Mouse (Mus musculus) kidney, embryonic 16.5 days (tissue): Measurements from ENCODE around the gene Foxo3. TPM values are rescaled to one million over a fixed set of nuclear protein-coding genes. Genes with fewer than 3 reads are reported as not detected.

ENCODE experiments used
- ATAC-seq: fragments of 200-750 bp; cut with Nextera tagmentation; 2 replicates; pipeline ENCODE4 v1.8.0; 2017; ENCODE audit warnings: moderate TSS enrichment; ENCODE audit not compliant: low FRiP score, low TSS enrichment
- H3K27ac ChIP-seq: fragments of 300-500 bp; sonication (generic); 2 replicates; pipeline ENCODE4 v1.5.1; 2014; ENCODE audit warnings: low read length
- H3K27me3 ChIP-seq: fragments of 300-500 bp; sonication (generic); 2 replicates; pipeline ENCODE4 v1.6.1; 2014; ENCODE audit warnings: low read length, control low read depth, mixed read lengths; ENCODE audit not compliant: insufficient read depth
- H3K36me3 ChIP-seq: fragments of 300-500 bp; sonication (generic); 2 replicates; pipeline ENCODE4 v1.6.1; 2014; ENCODE audit warnings: low read length, control low read depth, mixed read lengths; ENCODE audit not compliant: insufficient read depth
- H3K4me1 ChIP-seq: fragments of 300-500 bp; sonication (generic); 2 replicates; pipeline ENCODE4 v1.6.1; 2014; ENCODE audit warnings: low read length, control low read depth, mixed read lengths; ENCODE audit not compliant: insufficient read depth
- H3K4me2 ChIP-seq: fragments of 300-500 bp; sonication (generic); replicated peaks from 2 replicates; pipeline ENCODE4 v1.6.1; 2014; ENCODE audit warnings: low read depth, low read length
- H3K4me3 ChIP-seq: fragments of 300-500 bp; sonication (generic); 2 replicates; pipeline ENCODE4 v1.5.1; 2014; ENCODE audit warnings: mild to moderate bottlenecking, low read length
- H3K9ac ChIP-seq: fragments of 300-500 bp; sonication (generic); replicated peaks from 2 replicates; pipeline ENCODE4 v1.6.1; 2014; ENCODE audit warnings: low read length
- H3K9me3 ChIP-seq: fragments of 300-500 bp; sonication (generic); 2 replicates; pipeline ENCODE4 v1.6.1; 2016; ENCODE audit warnings: low read length, control low read depth
- WGBS: fragments of 180-500 bp; shearing (Covaris S2); extraction: QIAGEN DNeasy Blood & Tissue Kit; methylation state at CpG from one replicate; pipeline ENCODE4 v1.1.7; 2014; 5-methylcytosine and 5-hydroxymethylcytosine counted together
- polyA plus RNA-seq: library from polyadenylated mRNA; unstranded; fragments of >200 nt; fragmentation: Nextera tagmentation; extraction: Ambion mirVana; gene quantifications from 2 replicates; pipeline ENCODE4 v1.2.1, GENCODE M21; 2015

Foxo3 gene
- polyA plus RNA-seq, 1 experiment from 2014 or later = 5.9 TPM

DNA sequence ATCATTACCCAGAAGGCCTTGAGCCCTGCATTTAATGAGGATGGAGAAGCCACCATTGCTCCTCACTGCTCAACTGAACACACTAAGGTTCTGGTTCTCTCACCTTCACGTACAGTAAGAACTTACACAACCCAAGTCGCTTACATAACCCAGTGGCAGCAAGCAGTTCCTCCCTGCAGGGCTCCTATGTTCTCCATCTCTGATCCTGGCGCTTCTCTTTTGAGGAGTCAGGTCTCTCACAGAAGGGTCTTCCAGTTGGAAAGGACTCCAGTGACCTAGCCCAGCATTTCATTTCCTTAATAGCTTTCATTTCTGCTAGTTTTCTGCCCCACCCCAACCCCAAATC, 31.3 kb downstream of the Foxo3 start:
- 89% methylated on average over 3 of the region's 3 CpGs for WGBS
- ATAC-seq = no peak
- Histone ChIP-seq H3K36me3 (no peaks in the 10 kb centered on the region), H3K9ac (no peak overlapping the region), H3K4me3 (no peak overlapping the region), H3K4me1 (peaks cover 41% of the 10 kb centered on the region), H3K4me2 (no peak overlapping the region), H3K27me3 (no peaks in the 10 kb centered on the region), H3K27ac (no peak overlapping the region), H3K9me3 (no peaks in the 10 kb centered on the region)

DNA sequence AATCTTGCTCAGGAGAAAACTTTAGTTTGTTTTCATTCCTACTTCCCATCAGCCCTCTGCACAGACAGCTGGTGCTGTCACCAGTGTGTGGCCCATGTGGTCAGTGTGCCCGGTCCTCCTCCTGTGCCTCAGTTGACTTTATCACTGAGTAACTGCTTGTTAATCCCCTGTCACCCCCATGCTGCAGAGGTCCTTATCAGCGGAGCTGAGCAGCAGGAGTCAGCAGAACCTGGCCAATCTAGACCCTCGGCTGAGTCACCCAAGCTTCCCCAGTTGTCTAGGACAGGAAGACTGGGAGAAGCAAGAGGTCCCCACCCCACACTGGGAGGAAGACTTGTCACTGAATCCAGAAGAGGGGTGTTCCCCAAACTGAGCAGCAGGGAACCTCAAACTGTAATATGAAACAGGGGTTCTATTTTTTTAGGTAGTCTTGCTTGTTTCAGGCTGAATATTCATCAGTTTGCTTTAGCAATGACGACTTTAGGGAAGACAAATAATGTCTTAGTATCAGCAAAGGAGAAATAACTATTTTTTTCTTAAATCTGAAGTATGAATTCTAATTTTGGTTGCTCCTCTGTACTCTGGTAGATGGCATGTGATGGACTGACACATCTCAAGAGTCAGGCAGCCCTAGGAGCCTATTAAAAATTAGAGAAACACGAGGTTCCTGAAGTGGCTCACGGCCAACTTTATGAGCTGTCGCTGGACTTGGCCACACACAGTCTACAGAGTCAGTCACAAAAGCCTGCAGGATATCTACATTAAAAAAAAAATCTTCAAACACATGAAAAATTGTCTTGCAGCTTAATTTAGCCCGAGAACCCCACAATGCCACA, 31.9 kb downstream of the Foxo3 start:
- Histone ChIP-seq H3K4me1 (peaks cover 35% of the 10 kb centered on the region), H3K9me3 (no peaks in the 10 kb centered on the region), H3K9ac (no peak overlapping the region), H3K27me3 (no peaks in the 10 kb centered on the region), H3K36me3 (no peaks in the 10 kb centered on the region), H3K27ac (no peak overlapping the region), H3K4me2 (no peak overlapping the region), H3K4me3 (no peak overlapping the region)
- 65% methylated on average over 8 of the region's 8 CpGs for WGBS
- ATAC-seq = no peak

DNA sequence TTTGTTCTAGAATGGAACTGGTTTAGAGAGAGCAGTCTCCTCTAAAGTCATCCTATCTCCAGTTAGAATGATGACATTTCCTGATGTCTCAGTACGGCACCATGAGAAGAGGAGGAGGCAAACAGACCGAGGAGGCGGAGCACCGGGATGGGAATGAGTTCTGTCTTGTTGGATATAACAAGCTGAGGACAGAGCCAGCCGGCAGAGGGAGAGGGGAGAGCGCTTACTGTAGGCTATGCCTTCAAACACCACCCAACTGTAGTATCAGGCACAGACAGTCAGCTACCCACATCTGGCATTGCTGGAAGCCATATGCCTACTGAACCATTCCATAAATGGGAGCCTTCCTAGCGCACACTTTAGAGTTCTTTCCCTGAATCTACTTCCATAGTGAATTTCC, 32.6 kb downstream of the Foxo3 start:
- no peaks in the 10 kb centered on the region for H3K9me3 ChIP-seq
- H3K4me2 ChIP-seq = no peak overlapping the region
- no peak overlapping the region for H3K27ac ChIP-seq
- no peak overlapping the region for H3K4me3 ChIP-seq
- no peak overlapping the region for H3K9ac ChIP-seq
- H3K27me3 ChIP-seq = no peaks in the 10 kb centered on the region
- no peaks in the 10 kb centered on the region for H3K36me3 ChIP-seq
- ATAC-seq = no peak
- WGBS = 89% methylated on average over 7 of the region's 7 CpGs
- peaks cover 33% of the 10 kb centered on the region for H3K4me1 ChIP-seq

DNA sequence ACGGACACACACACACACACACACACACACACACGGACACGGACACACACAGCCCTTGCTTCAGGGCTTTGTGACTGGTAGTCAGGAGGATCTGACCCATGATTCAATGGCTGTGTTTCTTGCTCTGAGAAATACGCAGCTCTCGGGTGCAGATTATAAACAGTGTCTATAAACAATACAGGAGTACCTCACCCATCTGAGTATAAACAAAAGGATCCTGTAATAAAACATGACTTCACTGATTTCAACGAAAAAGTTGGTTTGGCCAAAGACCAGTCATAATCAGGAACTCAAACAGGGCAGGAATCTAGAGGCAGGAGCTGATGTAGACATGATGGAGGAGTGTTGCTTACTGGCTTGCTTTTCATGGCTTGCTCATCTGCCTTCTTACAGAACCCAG, 34.1 kb downstream of the Foxo3 start:
- Histone ChIP-seq H3K4me1 (peaks cover 22% of the 10 kb centered on the region), H3K4me3 (no peak overlapping the region), H3K36me3 (no peaks in the 10 kb centered on the region), H3K9ac (no peak overlapping the region), H3K4me2 (no peak overlapping the region), H3K9me3 (no peaks in the 10 kb centered on the region), H3K27ac (no peak overlapping the region), H3K27me3 (no peaks in the 10 kb centered on the region)
- ATAC-seq = no peak
- 91% methylated on average over 6 of the region's 6 CpGs for WGBS

DNA sequence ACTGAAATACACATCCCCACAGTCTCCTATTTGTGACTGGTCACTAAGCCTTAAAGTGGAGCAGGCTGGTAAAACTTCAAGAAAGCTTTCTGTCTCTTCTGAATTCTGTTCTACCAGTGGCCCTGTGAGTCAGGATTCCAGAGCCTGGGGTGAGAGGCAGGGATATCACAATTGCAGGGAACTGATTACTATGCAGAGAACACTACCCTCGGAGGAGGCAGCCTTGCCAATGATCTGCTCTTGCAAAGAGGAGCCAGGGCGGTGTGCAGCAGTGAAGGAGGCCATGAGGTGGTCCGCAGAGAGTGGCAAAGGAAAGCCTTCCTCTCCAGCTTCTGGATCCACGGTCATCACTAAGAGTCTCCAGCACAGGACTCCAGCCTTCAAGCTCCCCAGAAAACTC, 34.8 kb downstream of the Foxo3 start:
- Histone ChIP-seq H3K36me3 (no peaks in the 10 kb centered on the region), H3K27ac (no peak overlapping the region), H3K9me3 (no peaks in the 10 kb centered on the region), H3K4me2 (no peak overlapping the region), H3K9ac (no peak overlapping the region), H3K4me3 (no peak overlapping the region), H3K27me3 (no peaks in the 10 kb centered on the region), H3K4me1 (peaks cover 16% of the 10 kb centered on the region; the same call in 1 of the 2 replicates)
- no peak for ATAC-seq
- 81% methylated on average over 4 of the region's 4 CpGs for WGBS

DNA sequence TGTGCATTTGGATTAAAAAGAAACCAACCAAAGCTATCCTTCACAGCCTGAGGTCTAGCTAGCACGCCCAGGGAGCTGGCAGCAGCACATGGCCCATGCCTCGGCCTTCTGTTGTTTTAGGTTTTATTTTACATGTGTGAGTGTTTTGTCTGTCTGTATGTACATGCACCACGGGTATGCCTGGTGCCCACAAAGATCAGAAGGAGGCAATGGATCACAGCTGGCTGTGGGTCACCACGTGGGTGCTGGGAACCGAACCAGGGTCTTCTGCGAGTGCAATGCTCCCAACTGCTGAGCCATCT, 36.8 kb downstream of the Foxo3 start:
- Histone ChIP-seq H3K9me3 (no peaks in the 10 kb centered on the region), H3K36me3 (no peaks in the 10 kb centered on the region), H3K9ac (no peak overlapping the region), H3K27ac (no peak overlapping the region), H3K4me2 (no peak overlapping the region), H3K4me1 (0 out of 2 replicates have a peak, but pooled peaks cover 9% of the 10 kb centered on the region), H3K27me3 (no peaks in the 10 kb centered on the region), H3K4me3 (no peak overlapping the region)
- 91% methylated on average over 6 of the region's 6 CpGs for WGBS
- ATAC-seq = no peak

DNA sequence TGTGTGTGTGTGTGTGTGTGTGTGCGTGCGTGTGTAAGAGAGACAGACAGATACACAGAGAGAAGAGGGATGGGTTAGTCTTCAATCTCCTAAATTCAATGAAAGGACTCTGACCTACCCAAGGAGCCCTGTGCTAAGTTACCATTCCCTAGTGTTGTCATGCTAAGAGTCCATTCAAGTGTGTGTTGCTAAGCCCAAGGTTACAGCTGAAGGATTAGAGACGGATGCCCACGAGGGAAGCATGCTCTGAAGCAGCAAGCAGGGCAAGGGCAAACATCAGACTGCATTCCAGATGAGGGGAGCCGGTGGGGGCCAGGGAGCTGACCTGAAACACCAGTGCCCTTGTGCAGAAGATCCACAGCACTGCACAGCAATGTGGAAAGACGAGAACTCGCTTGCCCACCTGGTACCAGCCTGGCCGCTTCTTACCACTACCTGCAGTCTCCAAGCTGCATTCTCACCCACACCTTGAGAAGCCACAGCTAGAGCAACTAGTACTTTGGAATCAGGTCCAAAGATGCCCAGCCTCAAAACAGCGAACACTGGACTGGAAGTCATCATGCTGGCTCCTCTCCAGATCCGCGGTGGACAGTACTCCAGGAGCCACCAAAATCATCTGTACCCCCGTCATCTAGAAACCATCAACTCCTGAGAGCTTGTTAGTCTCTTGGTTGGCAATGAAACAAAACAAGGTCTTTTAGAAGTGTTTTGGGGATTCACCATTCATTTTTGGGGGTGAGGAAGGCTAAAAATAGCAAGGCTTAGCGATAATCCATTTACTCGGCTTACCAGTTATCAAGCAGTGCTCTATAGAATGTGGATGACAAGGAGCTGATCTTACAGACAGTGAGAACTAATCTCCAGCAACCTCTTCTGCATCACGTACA, 37.4 kb downstream of the Foxo3 start:
- Histone ChIP-seq H3K4me3 (no peak overlapping the region), H3K27ac (no peak overlapping the region)
- 79% methylated on average over 15 of the region's 15 CpGs for WGBS

DNA sequence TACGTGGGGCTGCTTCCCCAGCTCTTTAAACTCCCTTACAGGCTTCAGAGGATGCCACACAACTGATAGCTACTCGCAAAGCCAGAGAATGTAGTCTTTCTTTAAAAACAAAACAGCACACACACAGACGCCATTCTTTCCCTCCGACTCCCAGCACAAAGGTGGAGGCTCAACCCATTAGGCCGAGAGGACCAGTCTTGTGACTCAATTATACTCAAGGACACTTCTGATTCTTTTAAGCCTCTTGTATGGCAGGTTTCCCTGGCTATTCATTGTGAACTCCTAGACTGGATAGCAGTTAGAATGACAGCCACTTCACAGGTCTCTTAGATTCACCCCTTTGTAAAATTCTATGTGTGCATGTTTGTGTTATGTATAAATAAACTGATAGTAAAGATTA, 38.3 kb downstream of the Foxo3 start:
- 77% methylated on average over 5 of the region's 5 CpGs for WGBS
- no peak overlapping the region for H3K27ac ChIP-seq

More for the DNA sequence above, 37.4 kb downstream of the Foxo3 start:
- 0 out of 2 replicates have a peak, but pooled peaks have one; percentile 23 for ATAC-seq
- Histone ChIP-seq H3K4me2 (no peak overlapping the region), H3K9ac (no peak overlapping the region), H3K9me3 (no peaks in the 10 kb centered on the region), H3K4me1 (0 out of 2 replicates have a peak, but pooled peaks cover 8% of the 10 kb centered on the region), H3K27me3 (no peaks in the 10 kb centered on the region), H3K36me3 (no peaks in the 10 kb centered on the region; the same call in 1 of the 2 replicates)

DNA sequence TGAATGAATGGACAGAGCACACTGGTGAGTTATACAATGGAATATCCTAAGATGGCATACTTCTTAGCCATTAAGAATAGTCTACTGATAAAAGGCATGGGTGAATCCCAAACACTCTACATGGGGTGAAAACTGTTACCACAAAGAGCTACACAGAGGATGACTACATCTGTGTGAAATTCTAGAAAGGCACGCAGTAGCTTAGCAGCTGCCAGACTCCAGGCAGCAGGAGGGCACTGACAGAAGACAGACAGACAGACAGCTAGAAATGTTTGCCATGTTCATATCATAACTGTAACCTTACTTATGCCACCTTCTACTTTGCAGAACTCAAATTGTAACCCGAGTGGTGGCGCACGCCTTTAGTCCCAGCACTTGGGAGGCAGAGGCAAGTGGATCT, 39.0 kb downstream of the Foxo3 start:
- no peak for ATAC-seq
- Histone ChIP-seq H3K36me3 (peaks cover 3% of the 10 kb centered on the region; the same call in 1 of the 2 replicates), H3K27ac (no peak overlapping the region), H3K4me2 (no peak overlapping the region), H3K9ac (no peak overlapping the region), H3K4me1 (peaks cover 19% of the 10 kb centered on the region), H3K27me3 (no peaks in the 10 kb centered on the region), H3K9me3 (no peaks in the 10 kb centered on the region), H3K4me3 (no peak overlapping the region)
- 89% methylated on average over 4 of the region's 4 CpGs for WGBS

More for the DNA sequence above, 38.3 kb downstream of the Foxo3 start:
- Histone ChIP-seq H3K4me2 (no peak overlapping the region), H3K9ac (no peak overlapping the region), H3K4me1 (peaks cover 11% of the 10 kb centered on the region), H3K9me3 (no peaks in the 10 kb centered on the region), H3K36me3 (peaks cover 3% of the 10 kb centered on the region; the same call in 1 of the 2 replicates), H3K4me3 (no peak overlapping the region), H3K27me3 (no peaks in the 10 kb centered on the region)
- ATAC-seq = no peak

DNA sequence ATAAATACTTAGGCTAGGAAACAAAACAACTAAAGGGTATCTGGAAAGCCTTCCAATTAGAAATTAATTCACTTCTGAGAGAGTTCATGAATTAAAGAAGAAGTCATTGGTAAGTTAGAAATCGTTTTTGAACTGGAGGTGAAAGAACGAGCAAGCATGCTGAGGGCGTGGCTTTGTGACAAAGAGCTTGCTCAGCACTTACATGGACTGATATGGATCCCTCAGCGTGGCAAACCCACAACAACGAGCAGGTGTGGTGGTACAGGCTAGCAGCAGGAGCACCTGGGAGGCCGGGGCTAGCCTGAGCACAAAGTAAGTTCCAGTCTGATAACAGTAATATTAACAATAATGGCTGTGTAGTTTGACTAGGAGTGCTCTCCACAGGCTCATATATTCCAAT, 41.2 kb downstream of the Foxo3 start:
- Histone ChIP-seq H3K9ac (no peak overlapping the region), H3K4me3 (no peak overlapping the region), H3K4me1 (peaks cover 31% of the 10 kb centered on the region), H3K27ac (no peak overlapping the region), H3K36me3 (peaks cover 3% of the 10 kb centered on the region; the same call in 1 of the 2 replicates), H3K4me2 (no peak overlapping the region), H3K27me3 (no peaks in the 10 kb centered on the region), H3K9me3 (no peaks in the 10 kb centered on the region)
- WGBS = 82% methylated on average over 6 of the region's 6 CpGs
- ATAC-seq = no peak
